In the genomic region with DNA sequence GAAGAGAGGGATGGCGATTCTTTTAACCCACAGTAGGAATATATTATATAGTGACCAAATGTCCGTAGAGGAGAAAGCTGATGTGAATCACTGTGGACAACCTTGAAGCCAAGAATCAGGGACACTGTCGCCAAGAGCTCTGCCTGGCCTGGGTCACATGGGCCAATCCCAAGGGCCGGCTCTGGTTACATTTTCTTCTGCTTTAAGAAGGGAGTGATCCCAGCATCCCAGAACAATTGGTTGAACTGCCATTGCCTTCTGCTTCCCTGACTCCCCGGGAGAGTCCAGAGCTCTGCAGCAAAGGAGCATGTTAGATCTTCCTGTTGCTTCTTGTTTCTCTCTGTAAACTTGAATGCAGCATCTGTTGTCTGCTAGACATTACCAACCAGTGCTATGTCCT, we compare ENCODE assay signal across 9 mouse cellular contexts.
DNase-seq lines count a peak whose midpoint lies in the region; ATAC-seq lines count a peak whose summit lies in the region.
"Had no signal": no experiment of that assay in that cellular context is flagged by ENCODE, and none has a peak within 500 bp of the region (broad histone marks: within the 10 kb centered on the region; RNA-seq: fewer than 3 reads in every experiment).

No protein-coding gene starts in this region.

- no peaks in the 10 kb centered on the region for H3K36me3 ChIP-seq in limb, embryonic 13.5 days

- intact Hi-C loops in gastrocnemius, postnatal 36 days (cut with DNase I), result no loop called here

- peaks cover 24% of the 10 kb centered on the region for H3K4me1 ChIP-seq in limb, embryonic 13.5 days

- no peak overlapping the region for H3K4me2 ChIP-seq in limb, embryonic 13.5 days (replicated peaks)

- no peak for ATAC-seq in limb, embryonic 13.5 days (ENCODE audit: low FRiP score, low read depth)
- ATAC-seq: CD4-positive, CD25-positive, alpha-beta regulatory T cell, adult 4 months had no signal

- WGBS in limb, embryonic 13.5 days, result 65% methylated on average over 5 of the region's 5 CpGs

- peak; percentile 11 for DNase-seq in kidney, postnatal 10 days
- no peak for DNase-seq in kidney, postnatal 14 days
- DNase-seq in cerebellum, adult 9-10 months, result peak; percentile 65
- DNase-seq in gastrocnemius, postnatal 36 days, result peak; percentile 46 to 51
- no peak for DNase-seq in T-cell, adult 2 months (ENCODE audit: low spot score)
- no peak for DNase-seq in spleen, postnatal 14 days (ENCODE audit: low spot score in 2 of 2)
- no peak for DNase-seq in layer of hippocampus, adult 11-12 months (ENCODE audit: low spot score)

- no peaks in the 10 kb centered on the region for H3K27me3 ChIP-seq in limb, embryonic 13.5 days

- H3K27ac ChIP-seq in limb, embryonic 13.5 days, result peak overlapping the region; percentile 59; the same call in 1 of the 2 replicates

- H3K9ac ChIP-seq in limb, embryonic 13.5 days, result no peak overlapping the region

- H3K4me3 ChIP-seq in limb, embryonic 13.5 days, result no peak overlapping the region

- H3K9me3 ChIP-seq in limb, embryonic 13.5 days, result no peaks in the 10 kb centered on the region

Comparison
In these comparisons a context has a peak if more than half of its experiments do, and no peak if none do; other contexts are left out.
1. DNase-seq: peak in kidney, postnatal 10 days (single experiment), cerebellum, adult 9-10 months (single experiment) and gastrocnemius, postnatal 36 days (2 of 2); none in kidney, postnatal 14 days (single experiment), T-cell, adult 2 months (single experiment), spleen, postnatal 14 days (0 of 2) and layer of hippocampus, adult 11-12 months (single experiment).